Mouse (Mus musculus) CH12.LX (cell line): ENCODE results near the gene 4931408C20Rik. TPM values are rescaled to one million over a fixed set of nuclear protein-coding genes. Genes with fewer than 3 reads are reported as not detected.

Experiments used
- DNase-seq: peaks from one replicate; pipeline ENCODE4 v3.0.0-alpha.2; 2013; ENCODE audit errors: extremely low read depth
- H3K27ac ChIP-seq: 2 replicates; pipeline ENCODE4 v1.5.1; 2012; ENCODE audit warnings: low read depth, mild to moderate bottlenecking, control low read depth, moderate library complexity; ENCODE audit not compliant: insufficient read depth
- H3K27me3 ChIP-seq: replicated peaks from 2 replicates; pipeline ENCODE3; 2012; ENCODE audit warnings: inconsistent platforms
- H3K36me3 ChIP-seq, 2 experiments: replicated peaks in 1 of 2; 2 replicates each; pipeline versions ENCODE3 to v1.6.1; 2012; ENCODE audit warnings: inconsistent platforms in 1 of 2, low read length in 1 of 2, mild to moderate bottlenecking in 1 of 2, mixed read lengths in 1 of 2, moderate library complexity in 1 of 2; ENCODE audit not compliant: control insufficient read depth in 1 of 2, insufficient read depth in 1 of 2
- H3K4me1 ChIP-seq, 2 experiments: 2 replicates each; pipeline ENCODE4 v1.6.1; 2012; ENCODE audit warnings: inconsistent platforms in 1 of 2, moderate library complexity in 1 of 2; ENCODE audit not compliant: insufficient read depth in 2 of 2, control insufficient read depth in 1 of 2
- H3K4me2 ChIP-seq: 2 replicates; pipeline ENCODE4 v1.6.1; 2012; ENCODE audit warnings: low read depth, mild to moderate bottlenecking, control low read depth; ENCODE audit not compliant: poor library complexity, insufficient read depth, severe bottlenecking
- H3K4me3 ChIP-seq, 3 experiments: fragments of 150-350 bp in 1 of 3; sonication (generic) in 1 of 3; replicated peaks in 1 of 3; 2 replicates each; pipeline versions ENCODE3 to v1.5.1; 2011 to 2012; ENCODE audit warnings: low read depth in 2 of 3, low read length in 2 of 3, mild to moderate bottlenecking in 2 of 3, moderate library complexity in 2 of 3, control low read depth in 1 of 3, improper control_type of control experiment in 1 of 3, inconsistent platforms in 1 of 3, mixed read lengths in 1 of 3; ENCODE audit not compliant: poor library complexity in 1 of 3
- H3K79me2 ChIP-seq: replicated peaks from 2 replicates; pipeline ENCODE4 v1.6.1; 2012; ENCODE audit warnings: mild to moderate bottlenecking, moderate library complexity; ENCODE audit not compliant: control insufficient read depth, poor library complexity, insufficient read depth, severe bottlenecking; ENCODE audit errors: extremely low read depth
- H3K9ac ChIP-seq: 2 replicates; pipeline ENCODE4 v1.6.1; 2012; ENCODE audit warnings: low read depth, mild to moderate bottlenecking, control low read depth, moderate library complexity; ENCODE audit not compliant: insufficient read depth
- H3K9me3 ChIP-seq: replicated peaks from 2 replicates; pipeline ENCODE3; 2012; ENCODE audit warnings: low read length, inconsistent platforms, mixed read lengths
- BHLHE40 ChIP-seq: IDR thresholded peaks from 2 replicates; pipeline ENCODE4 v1.6.1; 2011; ENCODE audit warnings: mild to moderate bottlenecking, low read depth, low read length, improper control_type of control experiment
- CTCF ChIP-seq, 2 experiments: IDR thresholded peaks in 1 of 2; conservative IDR thresholded peaks in 1 of 2; 2 replicates each; pipeline ENCODE4 v1.5.1; 2011 to 2012; ENCODE audit warnings: low read depth in 2 of 2, low read length in 2 of 2, improper control_type of control experiment in 1 of 2, inconsistent platforms in 1 of 2, mild to moderate bottlenecking in 1 of 2, moderate library complexity in 1 of 2
- E2F4 ChIP-seq: IDR thresholded peaks from 2 replicates; pipeline ENCODE4 v1.6.1; 2011; ENCODE audit warnings: low read depth, low read length, improper control_type of control experiment; ENCODE audit not compliant: insufficient replicate concordance
- EP300 ChIP-seq: IDR thresholded peaks from 2 replicates; pipeline ENCODE4 v1.6.1; 2011; ENCODE audit warnings: low read length, improper control_type of control experiment
- ETS1 ChIP-seq: conservative IDR thresholded peaks from 2 replicates; pipeline ENCODE4 v1.6.1; 2012; ENCODE audit warnings: low read depth, mild to moderate bottlenecking, inconsistent platforms, low read length, improper control_type of control experiment, moderate library complexity
- GABPA ChIP-seq: IDR thresholded peaks from 2 replicates; pipeline ENCODE4 v1.6.1; 2012; ENCODE audit warnings: low read depth, low read length, improper control_type of control experiment, inconsistent platforms; ENCODE audit not compliant: insufficient replicate concordance
- IRF4 ChIP-seq: IDR thresholded peaks from 2 replicates; pipeline ENCODE4 v1.6.1; 2014; ENCODE audit warnings: low read depth, mild to moderate bottlenecking, inconsistent platforms, low read length, improper control_type of control experiment
- JUND ChIP-seq: conservative IDR thresholded peaks from 2 replicates; pipeline ENCODE4 v1.6.1; 2011; ENCODE audit warnings: low read depth, low read length, improper control_type of control experiment
- KAT2A ChIP-seq: IDR thresholded peaks from 2 replicates; pipeline ENCODE4 v1.6.1; 2012; ENCODE audit warnings: low read length, improper control_type of control experiment, inconsistent platforms; ENCODE audit not compliant: insufficient replicate concordance
- MAFK ChIP-seq: IDR thresholded peaks from 2 replicates; pipeline ENCODE4 v1.6.1; 2011; ENCODE audit warnings: low read length, improper control_type of control experiment; ENCODE audit not compliant: insufficient replicate concordance
- MAX ChIP-seq: IDR thresholded peaks from 2 replicates; pipeline ENCODE4 v1.6.1; 2011; ENCODE audit warnings: low read length, improper control_type of control experiment
- MAZ ChIP-seq: IDR thresholded peaks from 2 replicates; pipeline ENCODE4 v1.6.1; 2012; ENCODE audit warnings: low read depth, mild to moderate bottlenecking, inconsistent platforms, low read length, improper control_type of control experiment, moderate library complexity
- MEF2A ChIP-seq: IDR thresholded peaks from 2 replicates; pipeline ENCODE4 v1.6.1; 2014; ENCODE audit warnings: low read depth, mild to moderate bottlenecking, inconsistent platforms, low read length, improper control_type of control experiment, borderline replicate concordance
- MYC ChIP-seq: IDR thresholded peaks from 2 replicates; pipeline ENCODE4 v1.6.1; 2011; ENCODE audit warnings: low read depth, mild to moderate bottlenecking, improper control_type of control experiment, low read length
- NELFE ChIP-seq: IDR thresholded peaks from 2 replicates; pipeline ENCODE4 v1.6.1; 2011; ENCODE audit warnings: low read depth, low read length, improper control_type of control experiment
- NRF1 ChIP-seq: IDR thresholded peaks from 2 replicates; pipeline ENCODE4 v1.6.1; 2014; ENCODE audit warnings: low read depth, mild to moderate bottlenecking, inconsistent platforms, low read length, improper control_type of control experiment, moderate library complexity
- POLR2A ChIP-seq: IDR thresholded peaks from 2 replicates; pipeline ENCODE4 v1.6.1; 2011; ENCODE audit warnings: low read depth, mild to moderate bottlenecking, improper control_type of control experiment, low read length
- RAD21 ChIP-seq: IDR thresholded peaks from 2 replicates; pipeline ENCODE4 v1.6.1; 2011; ENCODE audit warnings: low read depth, mild to moderate bottlenecking, low read length, improper control_type of control experiment, moderate library complexity
- RCOR1 ChIP-seq: conservative IDR thresholded peaks from 2 replicates; pipeline ENCODE4 v1.6.1; 2012; ENCODE audit warnings: low read depth, mild to moderate bottlenecking, inconsistent platforms, low read length, improper control_type of control experiment
- SIN3A ChIP-seq: IDR thresholded peaks from 2 replicates; pipeline ENCODE4 v1.6.1; 2012; ENCODE audit warnings: low read length, improper control_type of control experiment, inconsistent platforms
- SMC3 ChIP-seq: IDR thresholded peaks from 2 replicates; pipeline ENCODE4 v1.6.1; 2011; ENCODE audit warnings: low read depth, low read length, improper control_type of control experiment
- TBP ChIP-seq: conservative IDR thresholded peaks from 2 replicates; pipeline ENCODE4 v1.6.1; 2011; ENCODE audit warnings: low read depth, low read length, improper control_type of control experiment
- USF1 ChIP-seq: IDR thresholded peaks from 2 replicates; pipeline ENCODE4 v1.6.1; 2014; ENCODE audit warnings: low read depth, mild to moderate bottlenecking, inconsistent platforms, low read length, improper control_type of control experiment
- USF2 ChIP-seq: conservative IDR thresholded peaks from 2 replicates; pipeline ENCODE4 v1.6.1; 2011; ENCODE audit warnings: low read depth, low read length, improper control_type of control experiment
- ZKSCAN1 ChIP-seq: IDR thresholded peaks from 2 replicates; pipeline ENCODE4 v1.6.1; 2012; ENCODE audit warnings: low read depth, inconsistent platforms, low read length, improper control_type of control experiment, borderline replicate concordance
- ZMIZ1 ChIP-seq: IDR thresholded peaks from 2 replicates; pipeline ENCODE4 v1.6.1; 2012; ENCODE audit warnings: low read depth, mild to moderate bottlenecking, inconsistent platforms, low read length, improper control_type of control experiment
- ZNF384 ChIP-seq: IDR thresholded peaks from 2 replicates; pipeline ENCODE4 v1.6.1; 2012; ENCODE audit warnings: low read depth, low read length, improper control_type of control experiment, inconsistent platforms
- dilution Hi-C: fragments of 300-500 bp; cut with MboI; formaldehyde crosslinking; loops from 2 replicates; pipeline ENCODE4 v1.14.3; 2020; ENCODE audit warnings: low sequenced_read_pairs; ENCODE audit not compliant: extremely low pct_unique_long_range_greater_than_20kb, extremely low pct_ligation_motif_present
- in situ Hi-C: fragments of 300-500 bp; cut with MboI; formaldehyde crosslinking; loops from 3 replicates; pipeline ENCODE4 v1.14.3; 2019; ENCODE audit warnings: low sequenced_read_pairs, low pct_ligation_motif_present, low pct_unique_long_range_greater_than_20kb, mixed read lengths
- polyA plus RNA-seq: library from polyadenylated mRNA; unstranded; fragments of >175 nt; gene quantifications from 2 replicates; pipeline ENCODE4 v1.2.1, GENCODE M21; 2012; ENCODE audit warnings: low read depth; ENCODE audit not compliant: insufficient read length
- total RNA-seq, 2 experiments: library from RNA; depleted of rRNA; stranded (reverse); fragments of 300-350 nt in 1 of 2; fragments of >200 nt in 1 of 2; gene quantifications; 2 replicates each; pipeline ENCODE4 v1.2.3; 2012 to 2014

4931408C20Rik gene
- total and polyA plus RNA-seq, 3 experiments: not detected

DNA sequence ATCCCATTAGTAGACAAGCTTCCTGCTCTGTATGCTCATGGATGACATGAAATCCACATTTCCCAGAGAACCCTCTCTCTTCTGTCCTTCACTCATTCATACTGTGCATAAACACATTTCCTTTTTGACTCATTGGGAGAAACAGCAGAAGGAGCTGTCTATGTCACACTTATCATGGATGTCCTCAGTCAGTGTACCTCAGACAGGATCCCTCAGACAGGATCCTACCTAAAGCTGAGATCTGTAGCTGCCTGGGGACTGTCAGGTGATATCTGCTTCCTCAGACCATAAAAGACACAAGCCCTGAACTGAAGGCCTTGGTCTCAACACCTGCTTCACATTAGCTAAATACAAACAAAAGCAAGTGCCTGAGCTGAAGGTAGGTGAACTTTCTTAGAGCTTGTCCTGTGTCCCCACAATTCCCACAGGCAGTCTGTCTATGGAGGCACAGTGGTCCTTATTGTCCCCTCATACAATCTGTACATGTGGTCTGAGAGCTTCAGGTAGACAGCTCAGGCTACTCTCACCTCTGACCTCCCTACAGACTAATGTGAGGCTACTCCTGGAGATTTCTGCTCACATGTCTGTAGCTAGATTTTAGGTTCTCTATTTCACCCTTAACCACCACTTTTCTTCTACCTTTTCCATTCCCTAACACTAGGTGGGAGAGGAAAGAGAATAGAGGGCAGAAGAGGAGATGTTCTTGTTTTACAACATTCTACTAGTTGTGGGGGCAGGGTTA lies 1.1 kb downstream of the 4931408C20Rik start:
- DNase-seq: no peak
- Histone ChIP-seq H3K4me1 (no peaks in the 10 kb centered on the region), H3K27me3 (no peaks in the 10 kb centered on the region), H3K36me3 (no peaks in the 10 kb centered on the region), H3K27ac (no peak overlapping the region), H3K9ac (no peak overlapping the region), H3K79me2 (no peaks in the 10 kb centered on the region), H3K9me3 (peaks cover 58% of the 10 kb centered on the region), H3K4me3 (no peak overlapping the region), H3K4me2 (no peak overlapping the region)
- in situ Hi-C loops: loop anchor here (25.0 kb wide), 1 partner anchor 649 kb away; no protein-coding TSS in a partner anchor
- dilution Hi-C loops: no loop called here
- TF ChIP-seq ZMIZ1 (no peak), MYC (no peak), IRF4 (no peak), E2F4 (no peak), NRF1 (no peak), RCOR1 (no peak), ETS1 (no peak), KAT2A (no peak), MAFK (no peak), SIN3A (no peak), USF1 (no peak), NELFE (no peak), EP300 (no peak), GABPA (no peak), POLR2A (no peak), CTCF (conservative IDR thresholded peaks at IDR 0.05 in 1 of 2, IDR thresholded peaks at IDR 0.05 in 1 of 2; ENCODE audit: low read depth in 2 of 2, low read length in 2 of 2) (no peak), ZNF384 (no peak), TBP (no peak), SMC3 (no peak), RAD21 (no peak)

DNA sequence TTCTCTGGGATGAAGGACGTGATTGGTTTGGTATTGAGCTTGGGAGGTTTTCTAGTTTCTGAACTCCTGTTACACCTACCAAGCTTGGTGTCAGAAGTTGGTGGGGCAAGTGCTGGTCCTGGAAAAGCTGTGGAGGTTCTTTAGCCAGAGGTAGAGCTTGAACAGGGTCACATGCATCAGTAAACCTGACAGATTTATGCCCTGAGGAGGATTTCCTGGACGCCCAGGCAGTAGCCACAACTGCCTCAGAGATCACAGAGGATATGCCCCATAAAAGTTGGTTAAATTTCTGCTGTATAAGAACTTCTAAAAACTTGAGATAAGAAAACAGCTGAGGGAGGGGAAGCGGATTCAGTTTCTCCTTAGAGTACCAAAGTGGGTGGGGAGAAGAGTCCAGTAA lies 1.9 kb downstream of the 4931408C20Rik start:
- Histone ChIP-seq H3K79me2 (no peaks in the 10 kb centered on the region), H3K27me3 (no peaks in the 10 kb centered on the region), H3K4me3 (no peak overlapping the region), H3K9me3 (peaks cover 58% of the 10 kb centered on the region), H3K4me2 (no peak overlapping the region), H3K9ac (no peak overlapping the region), H3K36me3 (no peaks in the 10 kb centered on the region), H3K27ac (no peak overlapping the region), H3K4me1 (no peaks in the 10 kb centered on the region)
- dilution Hi-C loops (no loop called here), in situ Hi-C loops (loop anchor here (25.0 kb wide), 1 partner anchor 648 kb away; no protein-coding TSS in a partner anchor)
- TF ChIP-seq EP300: no peak
- no peak for TF ChIP-seq ZKSCAN1
- no peak for TF ChIP-seq MAX
- TF ChIP-seq GABPA: no peak
- no peak for TF ChIP-seq MEF2A
- no peak for TF ChIP-seq MAFK
- TF ChIP-seq ZMIZ1: no peak
- no peak for TF ChIP-seq JUND
- TF ChIP-seq BHLHE40: no peak
- no peak for TF ChIP-seq TBP
- no peak for TF ChIP-seq SIN3A
- no peak for TF ChIP-seq USF2
- no peak for TF ChIP-seq RAD21
- TF ChIP-seq NELFE: no peak
- no peak for TF ChIP-seq MAZ
- no peak for TF ChIP-seq CTCF (conservative IDR thresholded peaks at IDR 0.05 in 1 of 2, IDR thresholded peaks at IDR 0.05 in 1 of 2; ENCODE audit: low read depth in 2 of 2, low read length in 2 of 2)
- TF ChIP-seq IRF4: no peak
- no peak for DNase-seq
